Mouse (Mus musculus): ENCODE data around the gene Hectd2. TPM values are rescaled to one million over a fixed set of nuclear protein-coding genes. Genes with fewer than 3 reads are reported as not detected.
A peak's percentile ranks its signal among the peaks of the same experiment; 100 is the strongest.

The Hectd2 gene
- polyA plus RNA-seq, 1 experiment from 2014 or later = 9.6 TPM

GRCm38 (mm10) chr19:36564396-36564795 is 10.0 kb downstream of the Hectd2 start:
- Histone ChIP-seq H3K27me3 (replicated peaks) (no peaks in the 10 kb centered on the region), H3K4me3 (no peak overlapping the region), H3K9ac (no peak overlapping the region), H3K9me3 (replicated peaks) (no peaks in the 10 kb centered on the region), H3K36me3 (no peaks in the 10 kb centered on the region), H3K4me2 (no peak overlapping the region), H3K27ac (ENCODE audit: poor library complexity, severe bottlenecking) (no peak overlapping the region), H3K4me1 (replicated peaks) (peaks cover 7% of the 10 kb centered on the region)
- WGBS = 75% methylated on average over 2 of the region's 2 CpGs
- ATAC-seq (ENCODE audit: insufficient number of reproducible peaks, low FRiP score) = no peak

GRCm38 (mm10) chr19:36573986-36574385 is 19.5 kb downstream of the Hectd2 start:
- ATAC-seq (ENCODE audit: insufficient number of reproducible peaks, low FRiP score) = no peak
- no peak overlapping the region for H3K4me3 ChIP-seq
- WGBS = 69% methylated on average over 3 of the region's 3 CpGs
- H3K9me3 ChIP-seq (replicated peaks) = 0 out of 2 replicates have a peak, but pooled peaks cover 2% of the 10 kb centered on the region
- H3K27me3 ChIP-seq (replicated peaks) = no peaks in the 10 kb centered on the region
- H3K9ac ChIP-seq = no peak overlapping the region
- peaks cover 12% of the 10 kb centered on the region; the same call in 1 of the 2 replicates for H3K36me3 ChIP-seq
- no peak overlapping the region for H3K27ac ChIP-seq (ENCODE audit: poor library complexity, severe bottlenecking)
- H3K4me1 ChIP-seq (replicated peaks) = peaks cover 13% of the 10 kb centered on the region; the same call in 1 of the 2 replicates
- no peak overlapping the region for H3K4me2 ChIP-seq

GRCm38 (mm10) chr19:36575159-36575558 is 20.7 kb downstream of the Hectd2 start:
- Histone ChIP-seq H3K27me3 (replicated peaks) (no peaks in the 10 kb centered on the region), H3K4me2 (no peak overlapping the region), H3K4me1 (replicated peaks) (peaks cover 13% of the 10 kb centered on the region; the same call in 1 of the 2 replicates), H3K27ac (ENCODE audit: poor library complexity, severe bottlenecking) (no peak overlapping the region), H3K9me3 (replicated peaks) (0 out of 2 replicates have a peak, but pooled peaks cover 2% of the 10 kb centered on the region), H3K4me3 (no peak overlapping the region), H3K36me3 (peaks cover 9% of the 10 kb centered on the region; the same call in 1 of the 2 replicates), H3K9ac (no peak overlapping the region)
- ATAC-seq (ENCODE audit: insufficient number of reproducible peaks, low FRiP score) = no peak
- 78% methylated on average over 6 of the region's 6 CpGs for WGBS

GRCm38 (mm10) chr19:36580874-36581273 is 26.4 kb downstream of the Hectd2 start:
- H3K9ac ChIP-seq = no peak overlapping the region
- no peaks in the 10 kb centered on the region for H3K27me3 ChIP-seq (replicated peaks)
- no peak overlapping the region for H3K4me2 ChIP-seq
- H3K27ac ChIP-seq (ENCODE audit: poor library complexity, severe bottlenecking) = no peak overlapping the region
- no peak for ATAC-seq (ENCODE audit: insufficient number of reproducible peaks, low FRiP score)
- H3K4me1 ChIP-seq (replicated peaks) = no peaks in the 10 kb centered on the region
- H3K9me3 ChIP-seq (replicated peaks) = no peaks in the 10 kb centered on the region
- H3K36me3 ChIP-seq = no peaks in the 10 kb centered on the region
- WGBS = 39% methylated on average over 3 of the region's 3 CpGs
- H3K4me3 ChIP-seq = no peak overlapping the region

- 86% methylated on average over 1 of the region's 1 CpGs for WGBS
- no peaks in the 10 kb centered on the region for H3K4me1 ChIP-seq (replicated peaks)
- H3K27ac ChIP-seq (ENCODE audit: poor library complexity, severe bottlenecking) = no peak overlapping the region
- no peak overlapping the region for H3K9ac ChIP-seq
- no peak for ATAC-seq (ENCODE audit: insufficient number of reproducible peaks, low FRiP score)
- H3K27me3 ChIP-seq (replicated peaks) = no peaks in the 10 kb centered on the region
- no peak overlapping the region for H3K4me3 ChIP-seq
- no peaks in the 10 kb centered on the region for H3K9me3 ChIP-seq (replicated peaks)
- no peak overlapping the region for H3K4me2 ChIP-seq
- H3K36me3 ChIP-seq = no peaks in the 10 kb centered on the region
Observed at GRCm38 (mm10) chr19:36582116-36582515, 27.7 kb downstream of the Hectd2 start.

- Histone ChIP-seq H3K4me3 (no peak overlapping the region), H3K36me3 (peaks cover 10% of the 10 kb centered on the region; the same call in 1 of the 2 replicates), H3K27me3 (replicated peaks) (no peaks in the 10 kb centered on the region), H3K4me2 (no peak overlapping the region), H3K4me1 (replicated peaks) (no peaks in the 10 kb centered on the region), H3K27ac (ENCODE audit: poor library complexity, severe bottlenecking) (no peak overlapping the region), H3K9me3 (replicated peaks) (no peaks in the 10 kb centered on the region), H3K9ac (no peak overlapping the region)
- WGBS = 91% methylated on average over 1 of the region's 1 CpGs
- ATAC-seq (ENCODE audit: insufficient number of reproducible peaks, low FRiP score) = no peak
Observed at GRCm38 (mm10) chr19:36585505-36585904, 31.1 kb downstream of the Hectd2 start.

GRCm38 (mm10) chr19:36594409-36594808 is 40.0 kb downstream of the Hectd2 start:
- Histone ChIP-seq H3K27ac (ENCODE audit: poor library complexity, severe bottlenecking) (peak overlapping the region; percentile 33; the same call in 1 of the 2 replicates), H3K27me3 (replicated peaks) (no peaks in the 10 kb centered on the region), H3K4me3 (no peak overlapping the region), H3K9me3 (replicated peaks) (no peaks in the 10 kb centered on the region), H3K4me2 (no peak overlapping the region), H3K4me1 (replicated peaks) (peaks cover 4% of the 10 kb centered on the region), H3K36me3 (0 out of 2 replicates have a peak, but pooled peaks cover 5% of the 10 kb centered on the region), H3K9ac (no peak overlapping the region; the same call in 1 of the 2 replicates)
- ATAC-seq (ENCODE audit: insufficient number of reproducible peaks, low FRiP score) = no peak
- WGBS = 53% methylated on average over 1 of the region's 1 CpGs

GRCm38 (mm10) chr19:36601869-36602268 is 47.4 kb downstream of the Hectd2 start:
- no peaks in the 10 kb centered on the region for H3K27me3 ChIP-seq (replicated peaks)
- H3K27ac ChIP-seq (ENCODE audit: poor library complexity, severe bottlenecking) = no peak overlapping the region
- no peak for ATAC-seq (ENCODE audit: insufficient number of reproducible peaks, low FRiP score)
- H3K4me3 ChIP-seq = no peak overlapping the region
- H3K36me3 ChIP-seq = no peaks in the 10 kb centered on the region
- no peak overlapping the region for H3K9ac ChIP-seq
- H3K4me1 ChIP-seq (replicated peaks) = 0 out of 2 replicates have a peak, but pooled peaks cover 6% of the 10 kb centered on the region
- 87% methylated on average over 8 of the region's 8 CpGs for WGBS
- H3K9me3 ChIP-seq (replicated peaks) = no peaks in the 10 kb centered on the region
- H3K4me2 ChIP-seq = no peak overlapping the region

- no peaks in the 10 kb centered on the region for H3K36me3 ChIP-seq
- H3K4me2 ChIP-seq = no peak overlapping the region
- no peak overlapping the region for H3K27ac ChIP-seq (ENCODE audit: poor library complexity, severe bottlenecking)
- H3K4me1 ChIP-seq (replicated peaks) = 0 out of 2 replicates have a peak, but pooled peaks cover 6% of the 10 kb centered on the region
- 46% methylated on average over 11 of the region's 11 CpGs for WGBS
- H3K4me3 ChIP-seq = no peak overlapping the region
- H3K9me3 ChIP-seq (replicated peaks) = no peaks in the 10 kb centered on the region
- H3K9ac ChIP-seq = no peak overlapping the region
- no peak for ATAC-seq (ENCODE audit: insufficient number of reproducible peaks, low FRiP score)
- no peaks in the 10 kb centered on the region for H3K27me3 ChIP-seq (replicated peaks)
Observed at GRCm38 (mm10) chr19:36602535-36603312, 48.3 kb downstream of the Hectd2 start.

- no peaks in the 10 kb centered on the region for H3K36me3 ChIP-seq
Observed at GRCm38 (mm10) chr19:36606270-36606669, 51.8 kb downstream of the Hectd2 start.

GRCm38 (mm10) chr19:36609229-36609628 is 54.8 kb downstream of the Hectd2 start:
- no peak overlapping the region for H3K9ac ChIP-seq
- 46% methylated on average over 3 of the region's 3 CpGs for WGBS
- H3K27me3 ChIP-seq (replicated peaks) = no peaks in the 10 kb centered on the region
- H3K36me3 ChIP-seq = peaks cover 11% of the 10 kb centered on the region; the same call in 1 of the 2 replicates
- H3K4me3 ChIP-seq = no peak overlapping the region
- no peaks in the 10 kb centered on the region for H3K9me3 ChIP-seq (replicated peaks)
- ATAC-seq (ENCODE audit: insufficient number of reproducible peaks, low FRiP score) = no peak
- H3K4me1 ChIP-seq (replicated peaks) = no peaks in the 10 kb centered on the region
- H3K4me2 ChIP-seq = no peak overlapping the region
- H3K27ac ChIP-seq (ENCODE audit: poor library complexity, severe bottlenecking) = no peak overlapping the region

More at GRCm38 (mm10) chr19:36606270-36606669, 51.8 kb downstream of the Hectd2 start:
- WGBS = 37% methylated on average over 1 of the region's 1 CpGs
- Histone ChIP-seq H3K4me1 (replicated peaks) (0 out of 2 replicates have a peak, but pooled peaks cover 6% of the 10 kb centered on the region), H3K9ac (no peak overlapping the region), H3K9me3 (replicated peaks) (no peaks in the 10 kb centered on the region), H3K27me3 (replicated peaks) (no peaks in the 10 kb centered on the region), H3K4me2 (no peak overlapping the region), H3K27ac (ENCODE audit: poor library complexity, severe bottlenecking) (no peak overlapping the region), H3K4me3 (no peak overlapping the region)
- ATAC-seq (ENCODE audit: insufficient number of reproducible peaks, low FRiP score) = no peak
